Mouse (Mus musculus) lung, adult 2 months (tissue): ENCODE measurements around the gene Ceacam3.

Experiments used
- CTCF ChIP-seq: fragments of 200-500 bp; IDR thresholded peaks from 2 replicates; pipeline ENCODE4 v1.5.1; 2011; ENCODE audit warnings: mild to moderate bottlenecking, low read length, control low read depth; ENCODE audit not compliant: insufficient read depth
- POLR2A ChIP-seq: fragments of 200-500 bp; IDR thresholded peaks from 2 replicates; pipeline ENCODE4 v1.6.1; 2011; ENCODE audit warnings: low read depth, mild to moderate bottlenecking, control low read depth, low read length, borderline replicate concordance; ENCODE audit errors: extremely low read depth

DNA sequence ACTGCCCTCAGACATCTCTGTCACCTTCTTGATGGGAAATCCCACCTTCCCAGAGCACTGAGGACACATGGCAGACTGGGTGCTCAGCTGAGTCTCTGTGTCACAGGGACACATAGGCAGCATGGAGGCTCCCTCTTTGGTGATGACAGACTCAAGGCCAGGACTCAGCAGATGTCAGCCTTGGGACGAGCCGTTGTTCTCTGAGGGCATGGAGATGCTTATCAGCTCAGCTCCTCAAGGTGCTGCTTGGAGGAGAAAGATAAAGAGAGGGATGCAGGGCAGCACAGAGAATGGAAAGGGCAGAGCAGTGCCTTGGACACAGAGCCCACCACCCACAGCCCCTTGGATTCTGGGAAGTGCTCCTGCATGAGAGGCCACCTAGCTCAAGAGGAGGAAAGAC lies at the start of gene Ceacam3:
- TF ChIP-seq POLR2A (no peak), CTCF (no peak)
